ENCODE assay signal across 35 mouse cellular contexts in genomic region chr1:35774566-35774965, GRCm38 (mm10).
"Had no signal": no experiment of that assay in that cellular context is flagged by ENCODE, and none has a peak within 500 bp of the region (broad histone marks: within the 10 kb centered on the region; RNA-seq: fewer than 3 reads in every experiment).

No protein-coding gene starts in this region.

- ATAC-seq: hindbrain, embryonic 16.5 days; hindbrain, postnatal 0 days; inflammation-experienced regulatory T-cells, adult 6 months; intestine, embryonic 15.5 days; intestine, embryonic 16.5 days; intestine, postnatal 0 days had no signal

- H3K9ac ChIP-seq: heart, embryonic 12.5 days; heart, embryonic 13.5 days; heart, embryonic 15.5 days; hindbrain, embryonic 12.5 days; hindbrain, embryonic 13.5 days; hindbrain, embryonic 14.5 days; hindbrain, embryonic 15.5 days; intestine, embryonic 15.5 days; kidney, embryonic 15.5 days had no signal

- H3K9me3 ChIP-seq: heart, embryonic 10.5 days; heart, embryonic 12.5 days; heart, embryonic 13.5 days; heart, embryonic 15.5 days; hindbrain, embryonic 10.5 days; hindbrain, embryonic 12.5 days; hindbrain, embryonic 13.5 days; hindbrain, embryonic 15.5 days; intestine, embryonic 15.5 days; kidney, embryonic 15.5 days had no signal

- H3K4me3 ChIP-seq: heart, embryonic 10.5 days; heart, embryonic 12.5 days; heart, embryonic 13.5 days; heart, embryonic 15.5 days; hindbrain, embryonic 10.5 days; hindbrain, embryonic 12.5 days; hindbrain, embryonic 13.5 days; hindbrain, embryonic 15.5 days; intestine, embryonic 15.5 days; kidney, embryonic 15.5 days; layer of hippocampus, adult 2 months had no signal

- H3K27ac ChIP-seq: heart, embryonic 10.5 days; heart, embryonic 13.5 days; heart, embryonic 15.5 days; hindbrain, embryonic 10.5 days; hindbrain, embryonic 12.5 days; hindbrain, embryonic 13.5 days; hindbrain, embryonic 14.5 days; hindbrain, embryonic 15.5 days; hindbrain, postnatal 0 days; intestine, embryonic 15.5 days; kidney, embryonic 15.5 days; kidney, postnatal 0 days; layer of hippocampus, adult 2 months had no signal

- DNase-seq: heart, postnatal 10 days; heart, postnatal 14 days; heart, postnatal 36 days; heart, postnatal 4 days; kidney, adult 11 months; kidney, adult 18-20 months; kidney, adult 2 months; kidney, adult 8-10 months; kidney, adult 9 months; kidney, postnatal 10 days; kidney, postnatal 14 days; kidney, postnatal 25 days; kidney, postnatal 36 days; kidney, postnatal 4 days; layer of hippocampus, adult 9-11 months; layer of hippocampus, postnatal 36 days had no signal

- H3K4me2 ChIP-seq: heart, embryonic 11.5 days; heart, embryonic 12.5 days; heart, embryonic 13.5 days; heart, embryonic 15.5 days; hindbrain, embryonic 12.5 days; hindbrain, embryonic 13.5 days; hindbrain, embryonic 14.5 days; hindbrain, embryonic 15.5 days; intestine, embryonic 15.5 days; kidney, embryonic 15.5 days had no signal

- H3K36me3 ChIP-seq: heart, embryonic 10.5 days; heart, embryonic 12.5 days; heart, embryonic 13.5 days; heart, embryonic 15.5 days; hindbrain, embryonic 10.5 days; hindbrain, embryonic 12.5 days; hindbrain, embryonic 13.5 days; hindbrain, embryonic 15.5 days; intestine, embryonic 15.5 days; kidney, embryonic 15.5 days had no signal

- H3K4me1 ChIP-seq: heart, embryonic 10.5 days; heart, embryonic 12.5 days; heart, embryonic 15.5 days; hindbrain, embryonic 10.5 days; hindbrain, embryonic 12.5 days; hindbrain, embryonic 13.5 days; hindbrain, embryonic 15.5 days; intestine, embryonic 15.5 days; kidney, embryonic 15.5 days had no signal

- H3K27me3 ChIP-seq: heart, embryonic 12.5 days; heart, embryonic 13.5 days; heart, embryonic 15.5 days; hindbrain, embryonic 12.5 days; hindbrain, embryonic 13.5 days; hindbrain, embryonic 15.5 days; intestine, embryonic 15.5 days; kidney, embryonic 15.5 days had no signal
